Mouse (Mus musculus) spleen, postnatal 10 days (tissue): ENCODE measurements at regions not wholly inside any gene's neighbourhood (a gene's known extent, or its start where the extent isn't known, plus 50 kb on each side); places are given as distances from the start of the nearest gene placed in this dataset.

ENCODE experiments used
- DNase-seq, 2 experiments: peaks; one replicate each; pipeline ENCODE4 v3.0.0; 2021 to 2022; ENCODE audit warnings: low spot score in 2 of 2

GRCm38 (mm10) chr8:41526283-41526682, 109.4 kb upstream of the Frg1 start:
- DNase-seq = no peak

DNA sequence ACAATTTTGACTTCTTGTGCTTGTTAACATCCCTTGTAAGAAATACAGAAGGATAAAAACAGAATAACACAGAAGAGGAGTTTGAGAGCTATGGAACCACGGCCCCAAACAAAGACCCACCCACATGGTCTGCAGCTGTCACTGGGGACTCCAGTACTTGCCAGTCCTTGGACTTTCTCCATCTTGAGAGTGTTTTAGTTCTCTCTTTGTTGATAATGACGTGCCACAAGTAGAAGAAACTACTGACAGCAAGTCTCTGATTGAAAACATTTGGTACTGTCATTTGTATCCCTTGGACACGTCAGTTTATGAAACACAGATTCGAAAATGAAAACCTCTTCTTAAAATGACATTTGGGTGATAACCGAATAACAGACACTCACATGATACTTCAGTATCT, 68.3 kb upstream of the Frg1 start:
- no peak for DNase-seq

- no peak for DNase-seq
Observed at GRCm38 (mm10) chr8:41483297-41483696, 66.4 kb upstream of the Frg1 start.

GRCm38 (mm10) chr8:41472992-41473699, 56.3 kb upstream of the Frg1 start:
- DNase-seq = no peak

DNA sequence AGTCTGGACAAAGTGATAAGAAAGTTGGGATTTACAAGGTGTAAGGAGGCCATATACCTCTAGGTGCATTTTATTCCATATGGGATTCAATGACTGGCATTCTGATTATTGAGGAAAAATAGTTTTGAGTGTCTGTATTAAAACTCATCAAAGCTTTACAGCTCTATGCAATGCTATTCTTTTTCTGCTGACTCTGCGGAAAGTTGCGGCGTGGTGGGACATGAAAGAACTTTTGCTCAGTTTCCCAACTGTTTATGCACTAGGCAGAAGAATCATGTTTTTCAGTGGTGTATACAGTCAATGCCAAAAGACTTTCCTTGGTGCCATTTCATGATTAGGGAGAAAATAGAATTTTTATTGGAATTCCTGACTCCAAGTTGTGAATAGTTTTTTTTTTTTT, 55.4 kb upstream of the Frg1 start:
- DNase-seq = no peak
